Mouse (Mus musculus) liver, embryonic 15.5 days (tissue): ENCODE data around the gene Gm9945. TPM values are rescaled to one million over a fixed set of nuclear protein-coding genes. Genes with fewer than 3 reads are reported as not detected.

Source experiments
- ATAC-seq: fragments of 200-750 bp; cut with Nextera tagmentation; 2 replicates; pipeline ENCODE4 v1.8.0; 2017; ENCODE audit warnings: moderate number of reproducible peaks, mild to moderate bottlenecking, moderate library complexity; ENCODE audit not compliant: insufficient read depth
- H3K27ac ChIP-seq: fragments of 300-500 bp; sonication (generic); replicated peaks from 2 replicates; pipeline ENCODE4 v1.5.1; 2015; ENCODE audit warnings: mild to moderate bottlenecking, inconsistent platforms
- H3K27me3 ChIP-seq: fragments of 300-500 bp; sonication (generic); 2 replicates; pipeline ENCODE4 v1.6.1; 2015; ENCODE audit warnings: mild to moderate bottlenecking, inconsistent platforms
- H3K36me3 ChIP-seq: fragments of 300-500 bp; sonication (generic); replicated peaks from 2 replicates; pipeline ENCODE4 v1.6.1; 2015; ENCODE audit warnings: moderate library complexity, mild to moderate bottlenecking, inconsistent platforms
- H3K4me1 ChIP-seq: fragments of 300-500 bp; sonication (generic); replicated peaks from 2 replicates; pipeline ENCODE4 v1.6.1; 2015; ENCODE audit warnings: inconsistent platforms
- H3K4me2 ChIP-seq: fragments of 300-500 bp; sonication (generic); 2 replicates; pipeline ENCODE4 v1.6.1; 2015; ENCODE audit warnings: moderate library complexity, mild to moderate bottlenecking, inconsistent platforms
- H3K4me3 ChIP-seq: fragments of 300-500 bp; sonication (generic); replicated peaks from 2 replicates; pipeline ENCODE4 v1.5.1; 2015; ENCODE audit warnings: mild to moderate bottlenecking, inconsistent platforms
- H3K9ac ChIP-seq: fragments of 300-500 bp; sonication (generic); 2 replicates; pipeline ENCODE4 v1.6.1; 2015; ENCODE audit warnings: moderate library complexity, mild to moderate bottlenecking, inconsistent platforms
- H3K9me3 ChIP-seq: fragments of 300-500 bp; sonication (generic); replicated peaks from 2 replicates; pipeline ENCODE4 v1.6.1; 2016; ENCODE audit warnings: inconsistent platforms
- WGBS: fragments of 180-500 bp; shearing (Covaris S2); methylation state at CpG from one replicate; pipeline ENCODE4 v1.1.7; 2015; ENCODE audit warnings: mixed read lengths; ENCODE audit not compliant: insufficient replicate concordance; 5-methylcytosine and 5-hydroxymethylcytosine counted together
- polyA plus RNA-seq: library from polyadenylated mRNA; unstranded; fragments of >200 nt; fragmentation: Nextera tagmentation; extraction: Ambion mirVana; gene quantifications from 2 replicates; pipeline ENCODE4 v1.2.1, GENCODE M21; 2015

Gene Gm9945
- 0.62 and 0.99 TPM in 2 replicates for polyA plus RNA-seq

GRCm38 (mm10) chr11:53479783-53480301 is at the start of gene Gm9945, which contains the start of gene Sowaha:
Gene Gm9945 (plus strand): TSS chr11:53480166.
Gene Sowaha (minus strand): TSS chr11:53480274.
- WGBS: under 1% methylated on average over 40 of the region's 40 CpGs
- Histone ChIP-seq H3K27me3 (peaks cover 55% of the 10 kb centered on the region), H3K4me3 (peak within 1 kb of the TSS; percentile 75), H3K9me3 (no peaks in the 10 kb centered on the region), H3K36me3 (peaks cover 20% of the 10 kb centered on the region), H3K4me1 (peaks cover 69% of the 10 kb centered on the region), H3K9ac (peak within 1 kb of the TSS; percentile 87), H3K27ac (peak within 1 kb of the TSS; percentile 99), H3K4me2 (peak within 1 kb of the TSS; percentile 92)
- ATAC-seq: peak; percentile 69

- Histone ChIP-seq H3K4me3 (peak overlapping the region; percentile 96), H3K4me2 (peak overlapping the region; percentile 87)
- WGBS: under 1% methylated on average over 34 of the region's 34 CpGs
These were observed 49.7 kb upstream of the Gm9945 start for GRCm38 (mm10) chr11:53430300-53430669.

GRCm38 (mm10) chr11:53430670-53431346 is 49.2 kb upstream of the Gm9945 start, which contains the start of the genes Uqcrq and Gdf9:
Gene Uqcrq (minus strand): TSS chr11:53430831.
Gene Gdf9 (plus strand): TSS chr11:53431023.
- Histone ChIP-seq H3K27ac (peak within 1 kb of the TSS; percentile 90), H3K4me2 (peak within 1 kb of the TSS; percentile 87), H3K36me3 (peaks cover 14% of the 10 kb centered on the region), H3K4me1 (peaks cover 48% of the 10 kb centered on the region), H3K9me3 (no peaks in the 10 kb centered on the region), H3K9ac (peak within 1 kb of the TSS; percentile 87), H3K4me3 (peak within 1 kb of the TSS; percentile 96), H3K27me3 (no peaks in the 10 kb centered on the region)
- under 1% methylated on average over 44 of the region's 44 CpGs for WGBS
- ATAC-seq: peak; percentile 87

More at GRCm38 (mm10) chr11:53430300-53430669, 49.7 kb upstream of the Gm9945 start:
- Histone ChIP-seq H3K36me3 (peaks cover 14% of the 10 kb centered on the region), H3K4me1 (peaks cover 48% of the 10 kb centered on the region), H3K27ac (peak overlapping the region; percentile 90), H3K9ac (peak overlapping the region; percentile 87), H3K27me3 (no peaks in the 10 kb centered on the region), H3K9me3 (no peaks in the 10 kb centered on the region)
- peak; percentile 29 for ATAC-seq

- WGBS: 5% methylated on average over 9 of the region's 9 CpGs
- Histone ChIP-seq H3K27ac (peak overlapping the region; percentile 90), H3K9ac (peak overlapping the region; percentile 28; the same call in 1 of the 2 replicates), H3K9me3 (no peaks in the 10 kb centered on the region), H3K36me3 (peaks cover 14% of the 10 kb centered on the region), H3K27me3 (no peaks in the 10 kb centered on the region), H3K4me2 (peak overlapping the region; percentile 87), H3K4me3 (peak overlapping the region; percentile 96), H3K4me1 (peaks cover 55% of the 10 kb centered on the region)
- ATAC-seq: peak; percentile 18
These were observed 48.5 kb upstream of the Gm9945 start for GRCm38 (mm10) chr11:53431347-53432056.

- H3K9me3 ChIP-seq: no peaks in the 10 kb centered on the region
- 17% methylated on average over 6 of the region's 6 CpGs for WGBS
- H3K4me3 ChIP-seq: no peak overlapping the region
- H3K4me1 ChIP-seq: peaks cover 55% of the 10 kb centered on the region
- ATAC-seq: no peak
- peaks cover 11% of the 10 kb centered on the region for H3K36me3 ChIP-seq
- no peak overlapping the region for H3K9ac ChIP-seq
- peak overlapping the region; percentile 38 for H3K4me2 ChIP-seq
- no peaks in the 10 kb centered on the region for H3K27me3 ChIP-seq
- 0 out of 2 replicates have a peak overlapping the region, but pooled peaks have one; percentile 19 for H3K27ac ChIP-seq
These were observed 46.9 kb upstream of the Gm9945 start for GRCm38 (mm10) chr11:53433057-53433456.

GRCm38 (mm10) chr11:53435504-53435903 is 44.5 kb upstream of the Gm9945 start:
- no peaks in the 10 kb centered on the region for H3K27me3 ChIP-seq
- no peak overlapping the region for H3K27ac ChIP-seq
- H3K4me1 ChIP-seq: peaks cover 38% of the 10 kb centered on the region
- H3K4me2 ChIP-seq: no peak overlapping the region
- no peaks in the 10 kb centered on the region for H3K36me3 ChIP-seq
- WGBS: 48% methylated on average over 8 of the region's 8 CpGs
- ATAC-seq: no peak
- no peak overlapping the region for H3K4me3 ChIP-seq
- no peak overlapping the region for H3K9ac ChIP-seq
- H3K9me3 ChIP-seq: no peaks in the 10 kb centered on the region

GRCm38 (mm10) chr11:53436338-53436737 is 43.6 kb upstream of the Gm9945 start:
- no peak overlapping the region for H3K4me2 ChIP-seq
- H3K36me3 ChIP-seq: no peaks in the 10 kb centered on the region
- no peak overlapping the region for H3K4me3 ChIP-seq
- 62% methylated on average over 6 of the region's 6 CpGs for WGBS
- H3K27me3 ChIP-seq: no peaks in the 10 kb centered on the region
- ATAC-seq: no peak
- H3K9ac ChIP-seq: no peak overlapping the region
- no peak overlapping the region for H3K27ac ChIP-seq
- no peaks in the 10 kb centered on the region for H3K9me3 ChIP-seq
- H3K4me1 ChIP-seq: peaks cover 32% of the 10 kb centered on the region

- peaks cover 23% of the 10 kb centered on the region for H3K4me1 ChIP-seq
- H3K36me3 ChIP-seq: no peaks in the 10 kb centered on the region
- no peak overlapping the region for H3K4me3 ChIP-seq
- H3K9me3 ChIP-seq: no peaks in the 10 kb centered on the region
- WGBS: 3% methylated on average over 12 of the region's 12 CpGs
- H3K9ac ChIP-seq: 0 out of 2 replicates have a peak overlapping the region, but pooled peaks have one; percentile 8
- H3K27ac ChIP-seq: no peak overlapping the region
- no peaks in the 10 kb centered on the region for H3K27me3 ChIP-seq
- H3K4me2 ChIP-seq: peak overlapping the region; percentile 13; the same call in 1 of the 2 replicates
- ATAC-seq: no peak
These were observed 38.0 kb upstream of the Gm9945 start for GRCm38 (mm10) chr11:53441921-53442320.

- H3K4me3 ChIP-seq: no peak overlapping the region
- H3K4me2 ChIP-seq: peak overlapping the region; percentile 18
- H3K27me3 ChIP-seq: no peaks in the 10 kb centered on the region
- no peak overlapping the region for H3K27ac ChIP-seq
- ATAC-seq: 0 out of 2 replicates have a peak, but pooled peaks have one; percentile 17
- WGBS: 12% methylated on average over 6 of the region's 6 CpGs
- no peak overlapping the region for H3K9ac ChIP-seq
- H3K36me3 ChIP-seq: no peaks in the 10 kb centered on the region
- no peaks in the 10 kb centered on the region for H3K9me3 ChIP-seq
- H3K4me1 ChIP-seq: peaks cover 27% of the 10 kb centered on the region
These were observed 36.1 kb upstream of the Gm9945 start for GRCm38 (mm10) chr11:53443861-53444260.

GRCm38 (mm10) chr11:53445562-53445961 is 34.4 kb upstream of the Gm9945 start:
- 56% methylated on average over 13 of the region's 13 CpGs for WGBS
- Histone ChIP-seq H3K36me3 (no peaks in the 10 kb centered on the region), H3K9ac (no peak overlapping the region), H3K4me2 (no peak overlapping the region), H3K9me3 (no peaks in the 10 kb centered on the region), H3K4me3 (no peak overlapping the region), H3K27me3 (peaks cover 10% of the 10 kb centered on the region), H3K27ac (peak overlapping the region; percentile 45; the same call in 1 of the 2 replicates), H3K4me1 (peaks cover 32% of the 10 kb centered on the region)
- ATAC-seq: peak; percentile 26; the same call in 1 of the 2 replicates

- ATAC-seq: peak; percentile 69
- Histone ChIP-seq H3K36me3 (no peaks in the 10 kb centered on the region), H3K27ac (0 out of 2 replicates have a peak overlapping the region, but pooled peaks have one; percentile 45), H3K9ac (no peak overlapping the region), H3K9me3 (no peaks in the 10 kb centered on the region), H3K4me3 (no peak overlapping the region), H3K4me2 (no peak overlapping the region), H3K27me3 (peaks cover 16% of the 10 kb centered on the region), H3K4me1 (peaks cover 35% of the 10 kb centered on the region)
- WGBS: 79% methylated on average over 13 of the region's 13 CpGs
These were observed 33.8 kb upstream of the Gm9945 start for GRCm38 (mm10) chr11:53446183-53446582.
